Mouse (Mus musculus): Measurements from ENCODE around the gene Cggbp1.

Cggbp1 gene

GRCm38 (mm10) chr16:64873416-64874305 lies 21.9 kb downstream of the Cggbp1 start:
- peak; percentile 92 for DNase-seq (ENCODE audit: low read depth)

GRCm38 (mm10) chr16:64875384-64875783 lies 23.6 kb downstream of the Cggbp1 start:
- no peak for DNase-seq (ENCODE audit: low read depth)

GRCm38 (mm10) chr16:64875822-64876221 lies 24.0 kb downstream of the Cggbp1 start:
- DNase-seq (ENCODE audit: low read depth), result no peak

GRCm38 (mm10) chr16:64876631-64877265 lies 25.0 kb downstream of the Cggbp1 start:
- no peak for DNase-seq (ENCODE audit: low read depth)

GRCm38 (mm10) chr16:64877314-64877713 lies 25.5 kb downstream of the Cggbp1 start:
- DNase-seq (ENCODE audit: low read depth), result no peak

- DNase-seq (ENCODE audit: low read depth), result no peak
These were observed 26.9 kb downstream of the Cggbp1 start for GRCm38 (mm10) chr16:64878611-64879132.

GRCm38 (mm10) chr16:64879735-64880134 lies 27.9 kb downstream of the Cggbp1 start:
- DNase-seq (ENCODE audit: low read depth), result no peak

GRCm38 (mm10) chr16:64880986-64881385 lies 29.2 kb downstream of the Cggbp1 start:
- no peak for DNase-seq (ENCODE audit: low read depth)

- DNase-seq (ENCODE audit: low read depth), result no peak
These were observed 29.6 kb downstream of the Cggbp1 start for GRCm38 (mm10) chr16:64881442-64881841.

- no peak for DNase-seq (ENCODE audit: low read depth)
These were observed 32.1 kb downstream of the Cggbp1 start for GRCm38 (mm10) chr16:64883896-64884295.

- DNase-seq (ENCODE audit: low read depth), result no peak
These were observed 32.6 kb downstream of the Cggbp1 start for GRCm38 (mm10) chr16:64884420-64884838.

GRCm38 (mm10) chr16:64885142-64885541 lies 33.3 kb downstream of the Cggbp1 start:
- DNase-seq (ENCODE audit: low read depth), result no peak

GRCm38 (mm10) chr16:64885547-64885946 lies 33.8 kb downstream of the Cggbp1 start:
- DNase-seq (ENCODE audit: low read depth), result no peak

- no peak for DNase-seq (ENCODE audit: low read depth)
These were observed 37.7 kb downstream of the Cggbp1 start for GRCm38 (mm10) chr16:64889496-64889895.

GRCm38 (mm10) chr16:64899084-64899483 lies 47.3 kb downstream of the Cggbp1 start:
- DNase-seq (ENCODE audit: low read depth), result peak; percentile 69

- no peak for DNase-seq (ENCODE audit: low read depth)
These were observed 51.5 kb downstream of the Cggbp1 start for GRCm38 (mm10) chr16:64903328-64903727.

- DNase-seq (ENCODE audit: low read depth), result peak; percentile 22
These were observed 55.3 kb downstream of the Cggbp1 start for GRCm38 (mm10) chr16:64907112-64907511.

GRCm38 (mm10) chr16:64908747-64909146 lies 57.0 kb downstream of the Cggbp1 start:
- DNase-seq (ENCODE audit: low read depth), result no peak
